Mouse (Mus musculus) heart, adult 2 months (tissue): ENCODE measurements around the gene Galnt6. TPM values are rescaled to one million over a fixed set of nuclear protein-coding genes. Genes with fewer than 3 reads are reported as not detected.

ENCODE experiments used
- DNase-seq, 2 experiments: peaks; one replicate each; pipeline ENCODE4 v3.0.0; 2021
- H3K27ac ChIP-seq: fragments of 200-600 bp; 2 replicates; pipeline ENCODE4 v1.8.1; 2022
- H3K27me3 ChIP-seq: fragments of 200-500 bp; 2 replicates; pipeline ENCODE4 v1.6.1; 2012; ENCODE audit warnings: mild to moderate bottlenecking, low read length, inconsistent platforms, mixed read lengths; ENCODE audit not compliant: control insufficient read depth, insufficient read depth
- H3K36me3 ChIP-seq: fragments of 200-500 bp; 2 replicates; pipeline ENCODE4 v1.6.1; 2012; ENCODE audit warnings: low read length, inconsistent platforms; ENCODE audit not compliant: control insufficient read depth, insufficient read depth
- H3K4me1 ChIP-seq: fragments of 200-500 bp; 2 replicates; pipeline ENCODE4 v1.6.1; 2011; ENCODE audit warnings: low read length; ENCODE audit not compliant: control insufficient read depth, insufficient read depth
- H3K4me3 ChIP-seq: fragments of 200-600 bp; 2 replicates; pipeline ENCODE4 v1.8.1; 2022
- H3K79me2 ChIP-seq: fragments of 200-500 bp; replicated peaks from 2 replicates; pipeline ENCODE4 v1.6.1; 2012; ENCODE audit warnings: mild to moderate bottlenecking, inconsistent platforms, low read length, moderate library complexity, mixed read lengths; ENCODE audit not compliant: control insufficient read depth, insufficient read depth
- H3K9ac ChIP-seq: fragments of 200-500 bp; 2 replicates; pipeline ENCODE4 v1.6.1; 2012; ENCODE audit warnings: low read depth, mild to moderate bottlenecking, control low read depth, inconsistent platforms, low read length, mixed read lengths
- CTCF ChIP-seq: fragments of 200-600 bp; IDR thresholded peaks from 2 replicates; pipeline ENCODE4 v1.8.1; 2022; ENCODE audit warnings: antibody characterized with exemption, mild to moderate bottlenecking, moderate library complexity
- EP300 ChIP-seq: fragments of 200-500 bp; IDR thresholded peaks from 2 replicates; pipeline ENCODE4 v1.6.1; 2011; ENCODE audit warnings: low read depth, low read length, control low read depth; ENCODE audit not compliant: insufficient read depth
- POLR2A ChIP-seq: fragments of 200-500 bp; IDR thresholded peaks from 2 replicates; pipeline ENCODE4 v1.6.1; 2011; ENCODE audit warnings: mild to moderate bottlenecking, low read depth, low read length, control low read depth; ENCODE audit not compliant: insufficient read depth
- WGBS: fragments of 180-500 bp; shearing (Covaris S2); methylation state at CpG from one replicate; pipeline ENCODE4 v1.1.7; 2018; 5-methylcytosine and 5-hydroxymethylcytosine counted together
- intact Hi-C: fragments of 180-260 bp; cut with DNase I; formaldehyde crosslinking; loops from one replicate; pipeline ENCODE4 v1.15.1; 2025
- polyA plus RNA-seq: library from polyadenylated mRNA; depleted of rRNA; stranded (reverse); fragments of >200 nt; gene quantifications from 2 replicates; pipeline ENCODE4 v1.2.3, GENCODE M21; 2012
- total RNA-seq, 2 experiments: library from RNA; stranded (reverse); gene quantifications; 2 replicates each; pipeline ENCODE4 v1.2.3; 2021

The Galnt6 gene
- total and polyA plus RNA-seq, 3 experiments = 0.65 to 0.89 (median 0.78) TPM

DNA sequence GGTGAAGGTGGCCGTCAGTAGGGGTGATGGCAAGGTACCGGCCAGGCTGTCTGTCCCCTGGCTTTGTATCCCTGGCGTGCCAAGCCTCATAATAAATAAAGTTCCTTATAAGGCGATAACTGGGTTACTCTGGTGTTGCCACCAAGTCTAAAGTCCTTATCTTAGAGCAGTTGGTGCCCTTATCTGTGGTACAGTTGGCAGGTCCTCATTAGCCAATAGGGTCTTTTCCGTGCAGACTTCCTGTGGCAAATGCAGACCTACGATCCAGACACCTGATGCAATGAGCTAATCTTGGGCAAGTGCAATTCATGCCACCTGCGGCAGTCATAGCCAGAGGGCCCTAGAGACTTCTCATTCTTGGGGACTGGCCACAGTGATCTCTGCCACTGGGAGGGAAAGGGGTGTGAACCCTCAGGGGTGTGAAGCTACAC lies 9.2 kb upstream of the Galnt6 start:
- DNase-seq = no peak
- no peaks in the 10 kb centered on the region for H3K27me3 ChIP-seq
- no peaks in the 10 kb centered on the region for H3K79me2 ChIP-seq
- 54% methylated on average over 7 of the region's 7 CpGs for WGBS
- no peak overlapping the region for H3K9ac ChIP-seq
- no peaks in the 10 kb centered on the region for H3K36me3 ChIP-seq
- no peaks in the 10 kb centered on the region for H3K4me1 ChIP-seq
- H3K27ac ChIP-seq = no peak overlapping the region
- no peak for TF ChIP-seq POLR2A
- no peak for TF ChIP-seq EP300
- no peak for TF ChIP-seq CTCF
- intact Hi-C loops = no loop called here
- no peak overlapping the region for H3K4me3 ChIP-seq

DNA sequence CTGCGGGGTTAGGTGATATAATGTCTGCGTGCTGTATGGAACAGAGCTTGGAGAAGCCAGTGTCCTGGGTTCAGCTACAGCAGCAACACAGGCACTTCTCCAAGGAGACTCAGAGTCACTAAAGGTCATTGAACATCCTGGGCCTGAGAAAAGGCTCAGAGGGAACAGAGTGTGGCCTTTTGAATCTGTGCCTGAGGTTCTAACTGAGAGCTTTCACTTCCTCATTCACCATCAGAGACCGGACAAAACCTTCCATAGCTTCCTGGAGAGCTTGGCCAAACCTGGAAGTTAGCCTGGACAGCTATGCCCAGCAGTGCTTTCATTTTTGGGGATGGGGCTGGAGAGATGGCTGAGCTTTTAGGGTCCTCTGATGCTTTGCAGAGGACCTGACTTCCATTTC lies 8.5 kb upstream of the Galnt6 start:
- WGBS = 62% methylated on average over 3 of the region's 3 CpGs
- Histone ChIP-seq H3K79me2 (no peaks in the 10 kb centered on the region), H3K27me3 (no peaks in the 10 kb centered on the region), H3K4me1 (no peaks in the 10 kb centered on the region), H3K9ac (no peak overlapping the region), H3K27ac (no peak overlapping the region), H3K4me3 (no peak overlapping the region), H3K36me3 (no peaks in the 10 kb centered on the region)
- TF ChIP-seq EP300 (no peak), CTCF (no peak), POLR2A (no peak)
- no peak for DNase-seq
- intact Hi-C loops = no loop called here

DNA sequence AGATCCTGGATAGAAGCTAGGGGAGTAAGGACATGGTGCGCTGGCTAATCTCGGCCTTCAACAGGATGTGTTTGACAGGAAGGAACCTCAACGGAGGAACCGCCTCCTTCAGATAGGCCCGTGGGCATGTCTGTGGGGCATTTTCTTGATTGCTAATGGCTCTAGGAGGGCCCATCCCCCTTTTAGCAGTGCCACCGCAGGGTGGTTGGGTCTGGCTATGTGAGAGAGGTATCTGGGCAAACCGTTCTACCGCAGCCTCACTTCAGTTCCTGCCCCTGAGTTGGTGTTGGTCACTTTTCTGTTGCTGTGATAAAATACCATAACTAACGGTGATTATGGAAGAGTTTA lies 6.8 kb upstream of the Galnt6 start:
- no peak for DNase-seq
- Histone ChIP-seq H3K27ac (no peak overlapping the region), H3K27me3 (no peaks in the 10 kb centered on the region), H3K4me3 (no peak overlapping the region), H3K4me1 (no peaks in the 10 kb centered on the region), H3K9ac (no peak overlapping the region), H3K79me2 (no peaks in the 10 kb centered on the region), H3K36me3 (no peaks in the 10 kb centered on the region)
- no peak for TF ChIP-seq POLR2A
- TF ChIP-seq CTCF = no peak
- intact Hi-C loops = no loop called here
- WGBS = 52% methylated on average over 9 of the region's 9 CpGs

DNA sequence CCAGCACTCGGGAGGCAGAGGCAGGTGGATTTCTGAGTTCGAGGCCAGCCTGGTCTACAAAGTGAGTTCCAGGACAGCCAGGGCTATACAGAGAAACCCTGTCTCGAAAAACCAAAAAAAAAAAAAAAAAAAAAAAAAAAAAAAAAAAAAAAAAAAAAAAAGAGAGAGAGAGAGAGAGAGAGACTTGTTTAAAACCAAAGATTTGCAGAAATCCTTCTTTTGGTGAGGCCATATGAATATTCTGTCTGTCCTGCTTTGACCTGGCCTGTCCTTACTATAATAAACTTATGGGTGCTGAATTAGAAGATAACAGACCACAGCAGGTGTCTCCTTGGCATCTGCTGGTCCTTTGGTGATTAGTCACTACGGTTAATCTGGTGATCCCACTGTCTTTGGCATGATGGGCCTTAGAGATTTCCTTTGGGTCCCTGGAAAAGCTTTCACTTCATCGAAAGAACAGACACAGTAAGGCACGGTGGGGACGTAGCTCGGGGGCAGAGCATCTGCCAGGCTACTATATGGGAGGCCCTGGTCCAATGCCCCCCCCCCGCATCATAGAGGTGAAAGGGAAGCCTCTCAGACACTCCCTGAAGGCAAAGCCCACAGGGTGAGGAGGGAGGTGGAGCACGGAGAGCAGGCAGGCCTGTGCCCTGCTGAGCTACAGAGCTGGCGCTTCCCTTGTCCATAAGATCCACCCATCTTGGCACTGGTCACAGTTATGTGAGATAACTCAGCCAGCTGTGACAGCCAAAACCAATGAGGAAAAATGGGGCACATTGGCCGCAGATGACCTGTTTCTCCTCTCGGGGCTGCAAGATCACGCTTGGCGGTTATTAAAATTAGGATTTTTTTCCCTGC lies 6.1 kb upstream of the Galnt6 start:
- intact Hi-C loops = no loop called here
- Histone ChIP-seq H3K4me3 (no peak overlapping the region), H3K27me3 (no peaks in the 10 kb centered on the region), H3K4me1 (no peaks in the 10 kb centered on the region), H3K27ac (no peak overlapping the region), H3K79me2 (no peaks in the 10 kb centered on the region), H3K36me3 (no peaks in the 10 kb centered on the region), H3K9ac (no peak overlapping the region)
- peak in 1 of 2 experiments; percentile 21 for DNase-seq
- WGBS = 68% methylated on average over 14 of the region's 15 CpGs
- no peak for TF ChIP-seq EP300
- no peak for TF ChIP-seq CTCF
- no peak for TF ChIP-seq POLR2A

DNA sequence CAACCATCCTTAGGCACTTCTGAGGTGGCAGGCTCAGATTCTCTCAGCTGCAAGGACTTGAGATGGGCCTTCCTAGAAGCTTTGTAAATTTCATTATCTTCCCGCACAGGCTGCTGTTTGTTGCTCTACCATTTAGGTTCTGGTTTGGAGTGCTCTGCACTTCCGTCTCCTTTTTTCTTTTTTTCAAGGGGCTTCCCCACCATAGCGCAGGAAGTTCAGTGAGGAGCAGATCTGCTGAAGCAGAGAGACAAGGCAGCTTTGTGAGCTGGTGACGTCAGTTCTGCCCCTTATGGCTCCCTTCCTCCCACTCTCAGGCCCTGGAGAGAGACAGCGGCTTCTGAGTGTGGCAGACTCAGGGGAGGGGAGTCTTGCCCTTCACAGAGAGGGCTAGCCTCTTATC lies 3.4 kb upstream of the Galnt6 start:
- TF ChIP-seq CTCF (no peak), EP300 (no peak), POLR2A (no peak)

DNA sequence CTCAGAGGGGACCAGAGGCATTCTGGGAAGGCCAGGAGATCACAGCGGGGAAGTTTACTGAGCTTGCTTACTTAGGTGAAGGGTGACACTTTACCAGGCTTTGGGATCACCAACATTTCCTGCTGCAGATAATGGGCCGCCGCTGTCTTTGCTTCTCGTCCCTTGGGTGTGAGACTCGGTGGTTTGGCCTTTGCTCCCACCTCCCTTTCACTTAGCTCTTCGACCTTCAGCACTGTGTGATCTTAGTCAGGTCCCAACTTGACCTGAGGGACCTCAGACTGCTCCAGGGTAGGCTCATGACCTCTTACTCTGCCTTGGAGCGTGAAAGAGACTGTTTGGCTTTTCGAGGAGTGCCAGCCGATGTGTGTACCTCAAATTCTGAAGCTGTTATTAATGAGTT lies 1.9 kb upstream of the Galnt6 start:
- DNase-seq = no peak
- Histone ChIP-seq H3K27me3 (peaks cover 10% of the 10 kb centered on the region), H3K27ac (no peak overlapping the region), H3K4me1 (0 out of 2 replicates have a peak, but pooled peaks cover 2% of the 10 kb centered on the region), H3K79me2 (no peaks in the 10 kb centered on the region), H3K9ac (no peak overlapping the region), H3K36me3 (no peaks in the 10 kb centered on the region), H3K4me3 (no peak overlapping the region)
- intact Hi-C loops = no loop called here
- TF ChIP-seq CTCF (no peak), POLR2A (no peak), EP300 (no peak)
- 65% methylated on average over 9 of the region's 9 CpGs for WGBS

More for the DNA sequence above, 3.4 kb upstream of the Galnt6 start:
- H3K4me3 ChIP-seq = no peak overlapping the region
- H3K36me3 ChIP-seq = no peaks in the 10 kb centered on the region
- H3K79me2 ChIP-seq = no peaks in the 10 kb centered on the region
- no peak overlapping the region for H3K9ac ChIP-seq
- H3K27ac ChIP-seq = no peak overlapping the region
- WGBS = 27% methylated on average over 5 of the region's 5 CpGs
- intact Hi-C loops = no loop called here
- peaks cover 9% of the 10 kb centered on the region for H3K27me3 ChIP-seq
- DNase-seq = peak in 1 of 2 experiments; percentile 49
- H3K4me1 ChIP-seq = 0 out of 2 replicates have a peak, but pooled peaks cover 2% of the 10 kb centered on the region
